Mouse (Mus musculus): ENCODE results near the gene Dctd. TPM values are rescaled to one million over a fixed set of nuclear protein-coding genes. Genes with fewer than 3 reads are reported as not detected.
A peak's percentile ranks its signal among the peaks of the same experiment; 100 is the strongest.

Dctd gene
- polyA plus RNA-seq, 1 experiment from 2014 or later: 17.5 TPM

- Histone ChIP-seq H3K9ac (replicated peaks; ENCODE audit: low read depth, low read length) (no peak overlapping the region), H3K27ac (ENCODE audit: low read length) (no peak overlapping the region), H3K27me3 (replicated peaks; ENCODE audit: control insufficient read depth, insufficient read depth, low read length) (no peaks in the 10 kb centered on the region), H3K4me2 (ENCODE audit: low read length) (no peak overlapping the region), H3K36me3 (ENCODE audit: control insufficient read depth, insufficient read depth) (no peaks in the 10 kb centered on the region), H3K4me1 (replicated peaks; ENCODE audit: control insufficient read depth, insufficient read depth, low read length) (peaks cover 13% of the 10 kb centered on the region), H3K9me3 (ENCODE audit: control insufficient read depth, low read length) (0 out of 2 replicates have a peak, but pooled peaks cover 2% of the 10 kb centered on the region), H3K4me3 (replicated peaks; ENCODE audit: low read length) (no peak overlapping the region)
- ATAC-seq: no peak
- WGBS: 63% methylated on average over 14 of the region's 14 CpGs
These were observed 1.4 kb downstream of the Dctd start for GRCm38 (mm10) chr8:48100100-48100787.

GRCm38 (mm10) chr8:48109373-48109855, 10.5 kb downstream of the Dctd start:
- WGBS: 35% methylated on average over 5 of the region's 5 CpGs
- Histone ChIP-seq H3K4me2 (ENCODE audit: low read length) (peak overlapping the region; percentile 57), H3K4me3 (replicated peaks; ENCODE audit: low read length) (peak overlapping the region; percentile 54), H3K4me1 (replicated peaks; ENCODE audit: control insufficient read depth, insufficient read depth, low read length) (peaks cover 11% of the 10 kb centered on the region), H3K9ac (replicated peaks; ENCODE audit: low read depth, low read length) (peak overlapping the region; percentile 60), H3K27ac (ENCODE audit: low read length) (no peak overlapping the region), H3K27me3 (replicated peaks; ENCODE audit: control insufficient read depth, insufficient read depth, low read length) (no peaks in the 10 kb centered on the region), H3K36me3 (ENCODE audit: control insufficient read depth, insufficient read depth) (no peaks in the 10 kb centered on the region), H3K9me3 (ENCODE audit: control insufficient read depth, low read length) (0 out of 2 replicates have a peak, but pooled peaks cover 2% of the 10 kb centered on the region)
- ATAC-seq: peak; percentile 14; the same call in 1 of the 2 replicates

DNA sequence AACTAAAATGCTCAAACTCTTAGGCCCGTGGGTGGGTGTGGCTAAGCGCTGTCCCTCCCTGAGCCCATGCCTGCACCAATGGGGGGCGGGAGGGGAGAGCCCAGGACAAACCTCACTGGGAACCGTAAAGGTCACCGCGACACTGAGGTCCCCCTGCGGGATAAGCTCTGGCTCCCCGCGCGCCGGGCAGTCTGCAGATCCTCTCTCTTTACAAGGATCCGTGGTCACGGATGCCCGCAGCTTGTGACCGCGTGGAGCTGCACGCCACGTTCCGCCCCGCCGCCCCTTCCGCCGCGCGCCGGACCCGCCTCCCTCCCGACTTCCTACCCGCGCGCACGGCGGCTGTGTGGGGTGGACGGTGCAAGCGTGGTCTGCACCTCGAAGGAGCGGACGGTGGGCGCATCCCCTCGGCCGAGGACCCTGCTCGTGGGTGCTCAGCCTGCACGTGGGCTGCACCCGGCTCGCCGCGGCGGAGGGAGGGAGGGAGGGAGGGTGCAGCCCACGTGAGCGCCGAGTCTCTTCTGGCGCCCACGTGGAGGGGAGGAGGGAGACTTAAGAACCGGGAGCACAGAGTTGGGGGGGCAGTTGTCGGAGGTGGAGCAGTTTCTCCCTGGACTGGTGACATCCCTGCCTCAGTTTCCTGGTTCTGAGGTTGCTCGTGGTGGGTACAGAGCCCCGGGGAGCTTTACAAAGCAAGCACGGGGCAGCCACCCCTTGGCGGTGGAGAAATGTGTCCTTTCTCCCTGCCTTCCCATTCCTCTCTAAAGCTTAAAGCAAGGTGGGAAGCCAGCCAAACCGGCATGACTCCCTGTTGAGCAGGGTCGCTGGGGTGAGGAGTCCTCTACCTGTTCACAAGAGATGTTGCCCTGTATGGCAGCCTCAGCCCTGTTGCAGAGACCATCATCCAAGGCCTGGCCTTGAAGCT, 11.2 kb downstream of the Dctd start:
- peaks cover 11% of the 10 kb centered on the region for H3K4me1 ChIP-seq (replicated peaks; ENCODE audit: control insufficient read depth, insufficient read depth, low read length)
- peak overlapping the region; percentile 60 for H3K9ac ChIP-seq (replicated peaks; ENCODE audit: low read depth, low read length)
- under 1% methylated on average over 52 of the region's 61 CpGs for WGBS
- peak overlapping the region; percentile 54 for H3K4me3 ChIP-seq (replicated peaks; ENCODE audit: low read length)
- ATAC-seq: peak; percentile 88
- no peak overlapping the region for H3K27ac ChIP-seq (ENCODE audit: low read length)
- no peaks in the 10 kb centered on the region for H3K36me3 ChIP-seq (ENCODE audit: control insufficient read depth, insufficient read depth)
- no peaks in the 10 kb centered on the region for H3K27me3 ChIP-seq (replicated peaks; ENCODE audit: control insufficient read depth, insufficient read depth, low read length)
- 0 out of 2 replicates have a peak, but pooled peaks cover 1% of the 10 kb centered on the region for H3K9me3 ChIP-seq (ENCODE audit: control insufficient read depth, low read length)
- H3K4me2 ChIP-seq (ENCODE audit: low read length): peak overlapping the region; percentile 57

- Histone ChIP-seq H3K4me1 (replicated peaks; ENCODE audit: control insufficient read depth, insufficient read depth, low read length) (peaks cover 5% of the 10 kb centered on the region), H3K27ac (ENCODE audit: low read length) (no peak overlapping the region), H3K9ac (replicated peaks; ENCODE audit: low read depth, low read length) (no peak overlapping the region), H3K4me3 (replicated peaks; ENCODE audit: low read length) (no peak overlapping the region), H3K4me2 (ENCODE audit: low read length) (no peak overlapping the region), H3K27me3 (replicated peaks; ENCODE audit: control insufficient read depth, insufficient read depth, low read length) (no peaks in the 10 kb centered on the region), H3K36me3 (ENCODE audit: control insufficient read depth, insufficient read depth) (peaks cover 3% of the 10 kb centered on the region; the same call in 1 of the 2 replicates), H3K9me3 (ENCODE audit: control insufficient read depth, low read length) (0 out of 2 replicates have a peak, but pooled peaks cover 4% of the 10 kb centered on the region)
- ATAC-seq: no peak
- WGBS: 86% methylated on average over 6 of the region's 6 CpGs
These were observed 15.7 kb downstream of the Dctd start for GRCm38 (mm10) chr8:48114591-48114990.

- H3K9ac ChIP-seq (replicated peaks; ENCODE audit: low read depth, low read length): no peak overlapping the region
- H3K4me3 ChIP-seq (replicated peaks; ENCODE audit: low read length): no peak overlapping the region
- H3K36me3 ChIP-seq (ENCODE audit: control insufficient read depth, insufficient read depth): peaks cover 3% of the 10 kb centered on the region; the same call in 1 of the 2 replicates
- no peak overlapping the region for H3K27ac ChIP-seq (ENCODE audit: low read length)
- no peak overlapping the region for H3K4me2 ChIP-seq (ENCODE audit: low read length)
- H3K4me1 ChIP-seq (replicated peaks; ENCODE audit: control insufficient read depth, insufficient read depth, low read length): peaks cover 5% of the 10 kb centered on the region
- 0 out of 2 replicates have a peak, but pooled peaks cover 4% of the 10 kb centered on the region for H3K9me3 ChIP-seq (ENCODE audit: control insufficient read depth, low read length)
- ATAC-seq: no peak
- no peaks in the 10 kb centered on the region for H3K27me3 ChIP-seq (replicated peaks; ENCODE audit: control insufficient read depth, insufficient read depth, low read length)
- 93% methylated on average over 1 of the region's 1 CpGs for WGBS
These were observed 24.1 kb downstream of the Dctd start for GRCm38 (mm10) chr8:48122991-48123390.

DNA sequence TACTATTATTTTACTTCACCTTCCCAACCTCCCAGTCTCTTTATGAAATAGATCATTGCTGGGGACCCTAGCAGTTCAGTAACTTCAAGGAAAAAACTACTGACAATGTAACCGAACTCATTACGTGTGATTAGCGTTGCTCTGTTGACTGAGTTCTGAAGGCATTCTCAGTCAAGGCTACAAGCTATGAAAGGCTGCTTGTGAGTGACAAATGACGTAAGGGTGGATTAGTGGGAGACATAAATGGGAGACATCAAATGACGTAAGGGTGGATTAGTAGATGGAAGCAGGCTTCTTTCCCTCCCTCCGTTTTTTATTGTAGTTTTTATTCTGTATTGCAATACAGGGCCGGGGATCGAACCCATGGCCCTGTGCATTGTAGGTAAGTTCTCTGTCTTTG, 26.0 kb downstream of the Dctd start:
- no peaks in the 10 kb centered on the region for H3K27me3 ChIP-seq (replicated peaks; ENCODE audit: control insufficient read depth, insufficient read depth, low read length)
- no peak overlapping the region for H3K4me2 ChIP-seq (ENCODE audit: low read length)
- H3K4me3 ChIP-seq (replicated peaks; ENCODE audit: low read length): no peak overlapping the region
- no peaks in the 10 kb centered on the region for H3K36me3 ChIP-seq (ENCODE audit: control insufficient read depth, insufficient read depth)
- H3K9ac ChIP-seq (replicated peaks; ENCODE audit: low read depth, low read length): no peak overlapping the region
- ATAC-seq: no peak
- peaks cover 5% of the 10 kb centered on the region for H3K4me1 ChIP-seq (replicated peaks; ENCODE audit: control insufficient read depth, insufficient read depth, low read length)
- no peaks in the 10 kb centered on the region for H3K9me3 ChIP-seq (ENCODE audit: control insufficient read depth, low read length)
- no peak overlapping the region for H3K27ac ChIP-seq (ENCODE audit: low read length)
- WGBS: 20% methylated on average over 8 of the region's 8 CpGs

GRCm38 (mm10) chr8:48126954-48127353, 28.1 kb downstream of the Dctd start:
- H3K4me2 ChIP-seq (ENCODE audit: low read length): no peak overlapping the region
- no peak overlapping the region for H3K27ac ChIP-seq (ENCODE audit: low read length)
- H3K9ac ChIP-seq (replicated peaks; ENCODE audit: low read depth, low read length): no peak overlapping the region
- 78% methylated on average over 13 of the region's 13 CpGs for WGBS
- H3K36me3 ChIP-seq (ENCODE audit: control insufficient read depth, insufficient read depth): no peaks in the 10 kb centered on the region
- no peaks in the 10 kb centered on the region for H3K27me3 ChIP-seq (replicated peaks; ENCODE audit: control insufficient read depth, insufficient read depth, low read length)
- H3K9me3 ChIP-seq (ENCODE audit: control insufficient read depth, low read length): no peaks in the 10 kb centered on the region
- no peak for ATAC-seq
- peaks cover 5% of the 10 kb centered on the region for H3K4me1 ChIP-seq (replicated peaks; ENCODE audit: control insufficient read depth, insufficient read depth, low read length)
- H3K4me3 ChIP-seq (replicated peaks; ENCODE audit: low read length): no peak overlapping the region

GRCm38 (mm10) chr8:48130266-48130665, 31.4 kb downstream of the Dctd start:
- WGBS: 88% methylated on average over 8 of the region's 8 CpGs
- Histone ChIP-seq H3K4me3 (replicated peaks; ENCODE audit: low read length) (no peak overlapping the region), H3K4me2 (ENCODE audit: low read length) (no peak overlapping the region), H3K27me3 (replicated peaks; ENCODE audit: control insufficient read depth, insufficient read depth, low read length) (no peaks in the 10 kb centered on the region), H3K9me3 (ENCODE audit: control insufficient read depth, low read length) (no peaks in the 10 kb centered on the region), H3K9ac (replicated peaks; ENCODE audit: low read depth, low read length) (no peak overlapping the region), H3K36me3 (ENCODE audit: control insufficient read depth, insufficient read depth) (no peaks in the 10 kb centered on the region), H3K4me1 (replicated peaks; ENCODE audit: control insufficient read depth, insufficient read depth, low read length) (no peaks in the 10 kb centered on the region), H3K27ac (ENCODE audit: low read length) (no peak overlapping the region)
- ATAC-seq: no peak

GRCm38 (mm10) chr8:48133321-48133720, 34.4 kb downstream of the Dctd start:
- H3K4me3 ChIP-seq (replicated peaks; ENCODE audit: low read length): no peak overlapping the region
- H3K9ac ChIP-seq (replicated peaks; ENCODE audit: low read depth, low read length): no peak overlapping the region
- ATAC-seq: no peak
- H3K4me2 ChIP-seq (ENCODE audit: low read length): no peak overlapping the region
- no peak overlapping the region for H3K27ac ChIP-seq (ENCODE audit: low read length)
- H3K36me3 ChIP-seq (ENCODE audit: control insufficient read depth, insufficient read depth): no peaks in the 10 kb centered on the region
- WGBS: 88% methylated on average over 5 of the region's 5 CpGs
- H3K4me1 ChIP-seq (replicated peaks; ENCODE audit: control insufficient read depth, insufficient read depth, low read length): peaks cover 15% of the 10 kb centered on the region
- no peaks in the 10 kb centered on the region for H3K27me3 ChIP-seq (replicated peaks; ENCODE audit: control insufficient read depth, insufficient read depth, low read length)
- H3K9me3 ChIP-seq (ENCODE audit: control insufficient read depth, low read length): no peaks in the 10 kb centered on the region

All from forebrain, embryonic 16.5 days (tissue).